ENCODE assay signal across 8 mouse cellular contexts in genomic region chr4:94979500-94979915, GRCm38 (mm10). TPM values are rescaled to one million over a fixed set of nuclear protein-coding genes. Genes with fewer than 3 reads are reported as not detected.
DNase-seq lines count a peak whose midpoint lies in the region; ATAC-seq lines count a peak whose summit lies in the region.

No protein-coding gene starts in this region.

- H3K36me3 ChIP-seq in neural tube, embryonic 11.5 days (ENCODE audit: control insufficient read depth, insufficient read depth, low read length): no peaks in the 10 kb centered on the region
- no peaks in the 10 kb centered on the region for H3K36me3 ChIP-seq in intestine, embryonic 15.5 days
- H3K36me3 ChIP-seq in neural tube, embryonic 14.5 days (ENCODE audit: control insufficient read depth, insufficient read depth, low read length): no peaks in the 10 kb centered on the region; the same call in 1 of the 2 replicates

- peak overlapping the region; percentile 76 for H3K4me3 ChIP-seq in neural tube, embryonic 11.5 days (ENCODE audit: low read depth, low read length)
- peak overlapping the region; percentile 93 for H3K4me3 ChIP-seq in intestine, embryonic 15.5 days (replicated peaks)
- H3K4me3 ChIP-seq in neural tube, embryonic 14.5 days (ENCODE audit: low read depth, low read length): peak overlapping the region; percentile 71

- 51% methylated on average over 4 of the region's 4 CpGs for WGBS in neural tube, embryonic 11.5 days
- 39% methylated on average over 4 of the region's 4 CpGs for WGBS in intestine, embryonic 15.5 days
- WGBS in neural tube, embryonic 14.5 days: 50% methylated on average over 4 of the region's 4 CpGs

- H3K27me3 ChIP-seq in neural tube, embryonic 11.5 days (ENCODE audit: control insufficient read depth, insufficient read depth, low read length): no peaks in the 10 kb centered on the region
- H3K27me3 ChIP-seq in intestine, embryonic 15.5 days (replicated peaks): no peaks in the 10 kb centered on the region
- H3K27me3 ChIP-seq in neural tube, embryonic 14.5 days (ENCODE audit: control insufficient read depth, insufficient read depth, low read length): no peaks in the 10 kb centered on the region

- peak overlapping the region; percentile 78 for H3K27ac ChIP-seq in neural tube, embryonic 11.5 days (ENCODE audit: low read depth, low read length)
- peak overlapping the region; percentile 88 for H3K27ac ChIP-seq in intestine, embryonic 15.5 days
- H3K27ac ChIP-seq in neural tube, embryonic 14.5 days (ENCODE audit: low read depth, low read length): peak overlapping the region; percentile 87

- ATAC-seq in neural tube, embryonic 11.5 days (ENCODE audit: insufficient read depth, low FRiP score, low TSS enrichment): peak; percentile 10; the same call in 1 of the 2 replicates
- ATAC-seq in intestine, embryonic 15.5 days: 0 out of 2 replicates have a peak, but pooled peaks have one; percentile 3
- ATAC-seq in neural tube, embryonic 14.5 days (ENCODE audit: low read depth): peak; percentile 39

- DNase-seq in adrenal gland, adult 2 months: peak; percentile 11
- DNase-seq in adrenal gland, postnatal 4 days (ENCODE audit: low spot score in 2 of 2): no peak
- DNase-seq in neural tube, embryonic 11.5 days (ENCODE audit: low spot score): no peak
- no peak for DNase-seq in neural tube, embryonic 10.5 days (ENCODE audit: extremely low spot score, low spot score)
- no peak for DNase-seq in ovary, adult 18-20 months (ENCODE audit: low spot score)
- DNase-seq in retina, embryonic 14.5 days (ENCODE audit: low spot score): no peak

- H3K4me1 ChIP-seq in neural tube, embryonic 11.5 days (ENCODE audit: control insufficient read depth, insufficient read depth, low read length): no peaks in the 10 kb centered on the region
- H3K4me1 ChIP-seq in intestine, embryonic 15.5 days (replicated peaks): peaks cover 13% of the 10 kb centered on the region
- peaks cover 11% of the 10 kb centered on the region for H3K4me1 ChIP-seq in neural tube, embryonic 14.5 days (ENCODE audit: control insufficient read depth, insufficient read depth, low read length)

- no peaks in the 10 kb centered on the region for H3K9me3 ChIP-seq in neural tube, embryonic 11.5 days (ENCODE audit: control insufficient read depth, low read length)
- H3K9me3 ChIP-seq in intestine, embryonic 15.5 days: no peaks in the 10 kb centered on the region
- no peaks in the 10 kb centered on the region for H3K9me3 ChIP-seq in neural tube, embryonic 14.5 days (ENCODE audit: control insufficient read depth, low read length)

- peak overlapping the region; percentile 88 for H3K9ac ChIP-seq in neural tube, embryonic 11.5 days (ENCODE audit: low read length)
- peak overlapping the region; percentile 92 for H3K9ac ChIP-seq in intestine, embryonic 15.5 days
- peak overlapping the region; percentile 90 for H3K9ac ChIP-seq in neural tube, embryonic 14.5 days (replicated peaks; ENCODE audit: low read depth, low read length)

- H3K4me2 ChIP-seq in neural tube, embryonic 11.5 days (ENCODE audit: low read depth): peak overlapping the region; percentile 38
- peak overlapping the region; percentile 55 for H3K4me2 ChIP-seq in intestine, embryonic 15.5 days (replicated peaks)
- H3K4me2 ChIP-seq in neural tube, embryonic 14.5 days (ENCODE audit: low read depth, low read length): peak overlapping the region; percentile 83

RNA-seq across cellular contexts. Expression of gene Mysm1, which starts 0.6 kb away (rescaled TPM):
- 10 to 100 TPM; 19.9 to 25.2 TPM for total RNA-seq in adrenal gland, adult 2 months (2021)
- 0.98 and 1.0 TPM in 2 replicates for polyA plus RNA-seq in adrenal gland, adult 2 months (2012; rRNA removed)
- 10 to 100 TPM; 31.5 to 41.0 TPM for total RNA-seq in adrenal gland, postnatal 4 days (2021)
- 24.4 and 24.8 TPM in 2 replicates for polyA plus RNA-seq in neural tube, embryonic 11.5 days (2014; fragmentation: Nextera tagmentation; extraction: Ambion mirVana)
- polyA plus RNA-seq in intestine, embryonic 15.5 days (2015; fragmentation: Nextera tagmentation; extraction: Ambion mirVana): 23.4 and 25.0 TPM in 2 replicates
- polyA plus RNA-seq in neural tube, embryonic 14.5 days (2014; fragmentation: Nextera tagmentation; extraction: Ambion mirVana): 34.5 and 46.8 TPM in 2 replicates

RNA-seq across cellular contexts. Expression of gene Eqtn, which starts 50.9 kb away (rescaled TPM):
- not detected for total RNA-seq in adrenal gland, adult 2 months (2021)
- 0.11 TPM in 1 of 2 replicates, not detected in the other for polyA plus RNA-seq in adrenal gland, adult 2 months (2012; rRNA removed)
- total RNA-seq in adrenal gland, postnatal 4 days (2021): not detected
- polyA plus RNA-seq in neural tube, embryonic 11.5 days (2014; fragmentation: Nextera tagmentation; extraction: Ambion mirVana): not detected in 2 replicates
- not detected in 2 replicates for polyA plus RNA-seq in intestine, embryonic 15.5 days (2015; fragmentation: Nextera tagmentation; extraction: Ambion mirVana)
- polyA plus RNA-seq in neural tube, embryonic 14.5 days (2014; fragmentation: Nextera tagmentation; extraction: Ambion mirVana): 0.74 TPM in 1 of 2 replicates, not detected in the other

Comparison
In these comparisons a context has a peak if more than half of its experiments do, and no peak if none do; other contexts are left out.
1. RNA of gene Mysm1, which starts 0.6 kb away (polyA plus RNA-seq): 34.5 to 46.8 TPM in neural tube, embryonic 14.5 days, 24.4 to 24.8 TPM in neural tube, embryonic 11.5 days and 23.4 to 25.0 TPM in intestine, embryonic 15.5 days; 0.98 to 1.0 TPM in adrenal gland, adult 2 months; every median in the first group is over 10 times any median in the second.
2. Peak in every context shown above with its lines, with median percentiles within 50 percentile points of each other: ATAC-seq, H3K27ac ChIP-seq, H3K4me2 ChIP-seq, H3K4me3 ChIP-seq and H3K9ac ChIP-seq.